Mouse (Mus musculus): ENCODE results near the gene Cdhr3. TPM values are rescaled to one million over a fixed set of nuclear protein-coding genes. Genes with fewer than 3 reads are reported as not detected.

Gene Cdhr3
- total RNA-seq, 2 experiments from 2014 or later = 1.4 to 2.4 TPM

DNA sequence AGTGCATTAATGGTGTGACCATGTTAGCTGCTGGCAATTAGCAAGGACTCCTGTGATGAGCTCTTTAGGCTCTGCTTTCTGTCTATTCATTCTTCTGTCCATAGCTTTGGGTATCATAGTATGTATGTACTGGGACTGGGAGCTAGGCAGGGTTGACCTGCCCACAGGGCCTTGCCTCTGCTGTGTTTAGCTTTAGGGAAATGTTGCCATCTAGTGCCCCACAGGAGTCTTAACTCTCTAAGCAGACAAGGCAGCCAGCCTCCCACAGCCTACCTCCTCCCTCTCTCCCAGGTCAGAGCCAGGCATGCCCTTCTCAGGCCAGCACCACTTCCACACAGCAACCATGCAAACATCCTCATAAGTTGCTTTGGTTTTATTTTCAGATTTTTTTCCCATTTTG lies 16.9 kb upstream of the Cdhr3 start:
- intact Hi-C loops (cut with DNase I) = loop anchor here (1.0 kb wide), 1 partner anchor 82 kb away; no protein-coding TSS in a partner anchor
- DNase-seq (ENCODE audit: extremely low spot score in 1 of 2, low spot score in 2 of 2) = no peak

DNA sequence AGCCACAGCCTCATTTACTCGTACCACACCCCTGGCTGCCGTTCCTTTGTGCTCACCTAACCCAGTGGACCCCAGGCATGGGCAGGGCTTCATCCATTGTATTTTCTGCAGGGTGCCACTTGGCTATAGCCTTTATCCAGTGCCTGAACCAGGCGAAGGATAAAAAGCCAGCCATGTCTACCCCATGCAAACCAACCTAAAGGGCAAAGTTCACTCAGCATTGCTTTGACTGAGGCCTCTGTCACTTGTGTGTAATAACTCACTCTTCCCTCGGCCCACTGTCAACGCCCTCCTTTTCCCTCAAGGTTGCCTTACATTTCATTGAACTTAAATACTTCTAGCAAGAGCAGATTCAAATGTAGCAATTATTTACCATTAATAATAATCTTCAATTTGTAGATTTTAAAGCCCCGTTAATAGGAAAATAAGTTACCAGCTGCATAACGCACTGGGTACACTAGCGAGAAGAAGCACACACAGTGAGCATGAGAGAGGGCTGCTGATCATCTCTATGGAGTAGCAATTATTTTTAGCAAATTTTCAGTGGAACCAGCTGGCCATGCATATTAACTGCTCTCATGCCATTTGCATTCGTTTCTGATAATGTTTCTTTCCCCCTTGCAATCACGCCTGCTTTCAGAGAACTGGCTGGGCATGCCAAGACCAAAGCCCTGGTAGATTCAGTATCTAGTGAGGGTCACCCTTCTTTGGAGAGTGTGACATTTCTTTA lies 13.9 kb upstream of the Cdhr3 start:
- DNase-seq (ENCODE audit: extremely low spot score in 1 of 2, low spot score in 2 of 2) = no peak
- no peak for TF ChIP-seq CTCF (IDR thresholded peaks at IDR 0.05)
- intact Hi-C loops (cut with DNase I) = loop anchor here (2.0 kb wide), 1 partner anchor 186 kb away; no protein-coding TSS in a partner anchor
- Histone ChIP-seq H3K4me3 (no peak overlapping the region), H3K27ac (no peak overlapping the region)

More for the DNA sequence above, 16.9 kb upstream of the Cdhr3 start:
- peak; percentile 74 for TF ChIP-seq CTCF (IDR thresholded peaks at IDR 0.05)
- no peak overlapping the region for H3K27ac ChIP-seq
- H3K4me3 ChIP-seq = no peak overlapping the region

DNA sequence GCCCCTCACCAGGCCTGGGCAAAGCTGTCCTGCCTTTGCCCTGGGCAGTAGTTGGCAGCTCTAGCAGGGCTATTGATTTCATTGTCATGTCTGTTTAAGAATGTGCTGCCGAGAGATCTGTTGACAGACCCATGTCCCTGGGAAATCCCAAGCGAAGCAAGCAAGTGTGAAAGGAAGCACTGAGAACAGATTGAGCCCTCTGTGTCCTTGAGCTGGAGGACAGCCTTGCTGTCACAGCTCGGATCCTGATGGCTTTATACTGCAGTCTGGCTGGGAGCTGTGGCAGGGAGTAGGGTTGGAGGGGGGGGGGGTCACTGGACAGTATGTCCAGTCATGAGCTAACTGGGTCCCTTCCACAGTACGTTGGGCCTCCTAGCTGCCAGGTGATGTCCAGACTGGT lies 13.0 kb upstream of the Cdhr3 start:
- intact Hi-C loops (cut with DNase I) = loop anchor here (2.0 kb wide), 1 partner anchor 185 kb away; no protein-coding TSS in a partner anchor
- no peak overlapping the region for H3K27ac ChIP-seq
- no peak for TF ChIP-seq CTCF (IDR thresholded peaks at IDR 0.05)
- no peak overlapping the region for H3K4me3 ChIP-seq
- no peak for DNase-seq (ENCODE audit: extremely low spot score in 1 of 2, low spot score in 2 of 2)

DNA sequence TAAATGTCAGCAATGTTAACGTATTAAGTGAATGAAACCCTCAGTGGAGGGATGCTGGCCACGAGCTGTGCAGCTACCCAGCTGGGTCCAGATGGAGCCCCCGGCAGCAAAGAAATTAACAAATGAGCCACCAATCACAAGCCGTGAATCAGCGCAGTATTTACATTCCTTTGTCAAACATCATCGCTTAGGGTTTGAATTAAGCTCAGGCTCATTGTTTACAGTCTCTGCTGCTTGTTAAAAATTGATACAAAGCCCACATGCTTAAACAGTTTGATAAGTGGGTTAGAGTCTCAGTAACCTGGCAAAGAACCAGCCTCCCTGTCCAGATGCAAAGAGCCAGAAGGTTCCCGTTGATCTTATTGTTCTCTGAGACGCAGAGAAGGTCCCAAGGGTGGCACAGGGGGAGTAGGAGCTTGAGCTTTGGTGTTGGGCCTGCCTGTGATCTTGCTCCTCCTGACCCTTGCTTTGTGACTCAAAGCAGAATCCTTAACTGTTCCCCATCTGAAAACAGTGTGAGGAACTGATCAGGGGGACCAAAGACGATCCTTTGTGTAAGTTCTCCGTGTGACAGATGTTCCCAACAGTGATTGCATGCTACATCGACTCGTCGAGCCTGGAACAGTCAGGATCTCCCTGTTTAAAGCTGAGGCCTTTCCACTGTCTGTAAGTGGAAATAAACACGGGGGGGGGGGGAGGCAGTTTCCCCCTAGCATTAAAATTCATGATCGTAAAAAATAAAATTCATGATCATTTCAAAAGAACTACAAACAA lies 9.9 kb upstream of the Cdhr3 start:
- Histone ChIP-seq H3K27ac (no peak overlapping the region), H3K4me3 (no peak overlapping the region)
- no peak for DNase-seq (ENCODE audit: extremely low spot score in 1 of 2, low spot score in 2 of 2)
- no peak for TF ChIP-seq CTCF (IDR thresholded peaks at IDR 0.05)
- intact Hi-C loops (cut with DNase I) = loop anchor here (5.0 kb wide), 1 partner anchor 40 kb away; no protein-coding TSS in a partner anchor

DNA sequence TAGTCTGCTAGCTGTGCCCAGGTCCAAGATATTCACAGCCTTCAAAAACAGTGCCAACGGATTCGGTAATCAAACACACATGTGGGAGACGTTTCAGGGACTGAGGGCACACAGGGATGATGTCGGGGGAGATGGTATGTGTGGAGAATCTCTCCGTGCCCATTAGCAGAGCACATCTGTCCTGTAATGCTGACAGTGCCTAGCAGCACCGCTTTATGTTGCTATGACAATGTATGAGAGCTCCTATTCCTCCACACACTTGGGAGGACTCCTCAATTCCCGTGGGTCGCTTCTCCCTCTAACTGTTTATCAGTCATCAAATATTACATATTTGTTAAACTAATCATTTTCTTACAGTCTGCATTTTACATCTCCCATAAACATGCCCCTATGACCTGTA lies 9.0 kb upstream of the Cdhr3 start:
- Histone ChIP-seq H3K27ac (no peak overlapping the region), H3K4me3 (no peak overlapping the region)
- no peak for TF ChIP-seq CTCF (IDR thresholded peaks at IDR 0.05)
- intact Hi-C loops (cut with DNase I) = loop anchor here (5.0 kb wide), 1 partner anchor 39 kb away; no protein-coding TSS in a partner anchor
- DNase-seq (ENCODE audit: extremely low spot score in 1 of 2, low spot score in 2 of 2) = no peak

DNA sequence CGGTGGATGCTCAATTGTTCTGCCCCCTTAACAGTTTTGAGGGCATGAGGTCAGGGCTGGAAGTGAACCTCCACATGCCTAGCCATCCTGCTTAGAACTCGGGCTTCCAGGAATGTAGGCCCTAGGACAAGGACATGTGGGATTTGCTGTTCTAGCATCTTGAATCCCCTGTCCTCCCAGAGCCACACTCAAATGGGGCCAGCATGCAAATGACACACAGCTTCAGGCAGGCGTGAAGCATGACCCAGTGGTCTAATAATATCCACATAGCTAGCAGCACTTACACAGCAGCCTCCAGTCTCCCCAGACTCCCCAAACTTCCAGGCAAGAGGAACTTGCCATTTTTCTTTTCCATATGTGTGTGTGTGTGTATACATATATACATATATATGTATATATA lies 3.3 kb upstream of the Cdhr3 start:
- no peak overlapping the region for H3K27ac ChIP-seq
- DNase-seq (ENCODE audit: extremely low spot score in 1 of 2, low spot score in 2 of 2) = no peak
- no peak for TF ChIP-seq CTCF (IDR thresholded peaks at IDR 0.05)
- intact Hi-C loops (cut with DNase I) = no loop called here
- H3K4me3 ChIP-seq = no peak overlapping the region

DNA sequence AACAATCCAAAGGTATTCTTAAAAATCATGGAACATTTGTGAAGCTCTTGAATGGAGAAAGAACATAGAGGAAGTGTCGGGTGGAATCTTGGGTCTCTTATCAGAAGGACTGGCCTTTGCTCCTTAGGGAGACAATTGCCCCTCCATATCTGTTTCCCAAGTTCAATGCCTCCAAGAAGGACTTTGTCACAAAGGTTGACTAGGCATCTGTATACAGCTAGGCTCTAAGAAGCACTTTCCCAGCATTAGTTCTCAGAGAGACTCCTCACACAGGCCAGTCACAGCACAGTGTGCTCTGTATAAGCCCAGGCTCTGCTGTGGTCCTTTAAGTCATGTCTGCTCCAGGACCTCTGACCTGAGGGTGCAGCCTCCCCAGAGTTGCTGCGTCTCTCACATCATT lies 479 bp downstream of the Cdhr3 start:
- intact Hi-C loops (cut with DNase I) = no loop called here
- H3K27ac ChIP-seq = no peak overlapping the region
- no peak overlapping the region for H3K4me3 ChIP-seq
- no peak for TF ChIP-seq CTCF (IDR thresholded peaks at IDR 0.05)
- DNase-seq (ENCODE audit: extremely low spot score in 1 of 2, low spot score in 2 of 2) = no peak

DNA sequence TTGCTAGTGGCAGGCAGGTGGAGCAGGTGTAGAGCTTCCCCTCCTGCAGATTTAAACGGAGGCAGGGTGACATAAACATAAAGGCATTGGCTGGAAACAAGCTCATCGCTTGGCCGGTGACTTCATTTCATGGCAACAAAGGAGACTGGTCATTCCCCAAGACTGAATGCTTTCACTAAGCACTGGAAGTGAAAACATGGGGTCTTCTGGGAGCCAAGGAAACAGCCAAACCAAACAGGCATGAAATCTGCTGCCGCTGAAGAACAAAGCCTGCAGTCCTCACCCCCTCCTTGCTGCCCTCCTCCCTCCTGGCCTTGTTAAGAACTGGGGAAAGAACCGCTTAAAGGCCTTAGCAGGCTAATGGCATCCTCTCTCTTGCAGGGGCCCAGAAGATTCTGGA lies 6.5 kb downstream of the Cdhr3 start:
- TF ChIP-seq CTCF (IDR thresholded peaks at IDR 0.05) = no peak
- Histone ChIP-seq H3K4me3 (no peak overlapping the region), H3K27ac (no peak overlapping the region)
- no peak for DNase-seq (ENCODE audit: extremely low spot score in 1 of 2, low spot score in 2 of 2)
- intact Hi-C loops (cut with DNase I) = no loop called here

DNA sequence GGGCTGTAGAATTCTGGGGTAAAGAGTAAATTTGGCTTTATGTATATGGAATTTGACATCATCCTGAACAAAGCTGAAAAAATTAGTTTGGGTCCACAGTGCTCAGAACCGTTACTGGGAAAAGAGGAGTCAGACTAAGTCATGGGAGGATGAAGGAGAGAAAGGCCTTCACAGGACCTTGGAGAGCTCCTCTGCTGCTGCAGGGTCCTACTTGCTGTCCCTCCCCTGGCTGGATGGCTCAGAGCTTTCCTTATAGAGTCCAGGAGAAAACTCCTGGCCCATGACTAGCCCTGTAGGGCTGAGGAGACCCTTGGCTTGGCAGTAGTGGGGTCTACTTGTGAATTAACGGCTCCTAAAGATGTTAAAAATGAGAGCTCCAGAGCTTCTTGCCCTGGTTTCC lies 8.0 kb downstream of the Cdhr3 start:
- intact Hi-C loops (cut with DNase I) = no loop called here
- DNase-seq (ENCODE audit: extremely low spot score in 1 of 2, low spot score in 2 of 2) = no peak
- no peak overlapping the region for H3K27ac ChIP-seq
- H3K4me3 ChIP-seq = no peak overlapping the region
- no peak for TF ChIP-seq CTCF (IDR thresholded peaks at IDR 0.05)

DNA sequence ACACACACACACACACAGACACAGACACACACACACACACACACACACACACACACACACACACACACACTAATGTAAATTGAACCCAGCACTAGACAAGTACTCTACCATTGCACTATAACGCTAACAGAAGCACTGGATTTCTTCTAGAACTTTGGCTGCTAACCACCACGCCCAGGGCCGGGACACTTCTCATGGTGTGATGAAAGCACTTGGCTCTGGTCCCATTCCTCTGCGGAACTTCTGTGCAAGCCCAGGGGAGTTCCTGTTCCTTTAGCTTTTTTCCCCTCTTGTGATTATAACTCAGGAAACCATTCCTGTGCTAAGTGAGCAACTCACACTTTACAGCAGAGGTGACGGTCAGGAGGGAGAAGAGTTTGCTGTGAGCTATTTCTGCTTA lies 9.3 kb downstream of the Cdhr3 start:
- intact Hi-C loops (cut with DNase I) = no loop called here
- TF ChIP-seq CTCF (IDR thresholded peaks at IDR 0.05) = no peak
- H3K27ac ChIP-seq = no peak overlapping the region
- no peak overlapping the region for H3K4me3 ChIP-seq
- no peak for DNase-seq (ENCODE audit: extremely low spot score in 1 of 2, low spot score in 2 of 2)

DNA sequence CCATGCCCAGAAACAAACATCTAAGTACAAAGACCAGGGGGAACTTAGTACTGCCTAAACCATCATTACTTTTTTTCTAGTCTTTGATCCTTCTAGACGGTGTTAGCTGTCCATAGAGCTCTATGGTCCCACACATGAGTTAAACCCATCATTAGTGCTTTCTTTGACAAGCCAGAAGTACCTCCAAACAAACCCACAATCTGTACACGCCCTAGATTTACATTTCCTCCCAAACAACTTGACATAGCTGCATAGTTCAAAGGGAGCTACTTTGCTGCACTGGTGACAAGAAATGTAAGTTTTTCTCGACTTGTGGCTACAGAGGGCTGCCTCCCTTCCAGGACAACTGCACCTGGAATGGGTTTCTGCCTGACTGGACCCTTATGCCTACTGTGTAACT lies 16.4 kb downstream of the Cdhr3 start:
- Histone ChIP-seq H3K4me3 (no peak overlapping the region), H3K27ac (no peak overlapping the region)
- no peak for DNase-seq (ENCODE audit: extremely low spot score in 1 of 2, low spot score in 2 of 2)
- intact Hi-C loops (cut with DNase I) = no loop called here
- TF ChIP-seq CTCF (IDR thresholded peaks at IDR 0.05) = no peak

DNA sequence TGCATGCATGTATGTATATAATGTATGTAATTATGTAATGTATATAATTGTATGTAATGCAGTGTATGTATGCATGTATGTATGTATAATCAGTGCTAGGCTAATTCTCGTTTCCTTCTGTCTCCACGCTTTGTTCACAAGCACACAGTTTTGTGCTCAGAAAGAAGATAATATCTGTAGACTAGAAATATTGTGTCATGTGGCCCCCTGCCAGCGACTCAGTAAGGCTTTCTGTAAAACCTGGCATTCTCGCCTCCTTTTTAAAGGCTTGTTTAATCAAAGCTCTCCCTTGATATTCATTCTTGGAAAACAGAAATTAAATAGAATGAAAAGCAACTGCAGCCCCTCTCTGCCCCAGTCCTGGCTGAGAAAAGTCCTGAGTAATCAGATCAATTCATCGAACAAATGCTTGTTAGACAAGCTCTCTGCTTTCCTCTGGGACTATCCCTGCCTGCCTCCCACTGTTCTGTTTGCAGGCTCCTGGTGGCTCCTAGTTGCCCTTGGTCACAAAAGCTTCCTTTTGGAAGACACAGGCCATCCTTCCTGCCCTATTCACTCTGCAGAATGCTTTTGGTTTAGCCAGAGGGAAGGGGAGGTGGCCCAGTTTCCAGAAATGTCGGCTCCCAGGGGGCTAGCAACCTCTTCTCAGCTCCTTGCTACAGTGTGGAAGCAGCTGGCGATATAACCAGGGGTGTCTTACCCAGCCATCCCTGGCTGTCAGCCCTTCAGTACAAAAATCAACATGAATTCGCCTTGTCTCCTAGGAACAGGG lies 20.6 kb downstream of the Cdhr3 start:
- Histone ChIP-seq H3K4me3 (no peak overlapping the region), H3K27ac (no peak overlapping the region)
- TF ChIP-seq CTCF (IDR thresholded peaks at IDR 0.05) = no peak
- intact Hi-C loops (cut with DNase I) = no loop called here
- DNase-seq (ENCODE audit: extremely low spot score in 1 of 2, low spot score in 2 of 2) = peak in 1 of 2 experiments; percentile 29
